Mouse (Mus musculus): Measurements from ENCODE around the gene Mrpl45. TPM values are rescaled to one million over a fixed set of nuclear protein-coding genes. Genes with fewer than 3 reads are reported as not detected.
"Not testable (repeated sequence)": the region's sequence is repeated elsewhere in the genome, so short reads cannot be mapped to it uniquely, and the experiment has no call there.

The Mrpl45 gene
- 4.9 and 8.6 TPM in 2 replicates for polyA plus RNA-seq (2012; rRNA removed)

- no peaks in the 10 kb centered on the region; the same call in 1 of the 2 replicates for H3K36me3 ChIP-seq (ENCODE audit: control insufficient read depth, insufficient read depth, low read length)
- H3K4me1 ChIP-seq (ENCODE audit: control insufficient read depth, insufficient read depth, insufficient read length, low read length) = no peaks in the 10 kb centered on the region
- peak within 1 kb of the TSS; percentile 57 for H3K4me3 ChIP-seq (ENCODE audit: low read depth, low read length)
- TF ChIP-seq CTCF (IDR thresholded peaks at IDR 0.05; ENCODE audit: extremely low read depth, insufficient read length, insufficient replicate concordance, low read depth, low read length) = no peak
- TF ChIP-seq POLR2A (IDR thresholded peaks at IDR 0.05; ENCODE audit: low read depth, low read length) = peak; percentile 57; the same call in 1 of the 2 replicates
- H3K27me3 ChIP-seq (ENCODE audit: control insufficient read depth, insufficient read depth, low read length) = no peaks in the 10 kb centered on the region
- under 1% methylated on average over 50 of the region's 50 CpGs for WGBS
- 0 out of 2 replicates have a peak within 1 kb of the TSS, but pooled peaks have one; percentile 17 for H3K27ac ChIP-seq (ENCODE audit: insufficient read depth, low read depth, low read length)
Observed at GRCm38 (mm10) chr11:97315504-97316503, at the start of gene Mrpl45. Mrpl45 (plus strand) TSS chr11:97315716.

- 83% methylated on average over 1 of the region's 1 CpGs for WGBS
- H3K27me3 ChIP-seq (ENCODE audit: control insufficient read depth, insufficient read depth, low read length); H3K27ac ChIP-seq (ENCODE audit: insufficient read depth, low read depth, low read length); H3K4me1 ChIP-seq (ENCODE audit: control insufficient read depth, insufficient read depth, insufficient read length, low read length); H3K4me3 ChIP-seq (ENCODE audit: low read depth, low read length): not testable (repeated sequence)
- peaks cover 25% of the 10 kb centered on the region for H3K36me3 ChIP-seq (ENCODE audit: control insufficient read depth, insufficient read depth, low read length)
Observed at GRCm38 (mm10) chr11:97266544-97266943, 49.0 kb upstream of the Mrpl45 start.

GRCm38 (mm10) chr11:97270004-97270403, 45.5 kb upstream of the Mrpl45 start:
- not testable (repeated sequence) for H3K4me3 ChIP-seq (ENCODE audit: low read depth, low read length); H3K27ac ChIP-seq (ENCODE audit: insufficient read depth, low read depth, low read length); H3K27me3 ChIP-seq (ENCODE audit: control insufficient read depth, insufficient read depth, low read length); H3K4me1 ChIP-seq (ENCODE audit: control insufficient read depth, insufficient read depth, insufficient read length, low read length)
- WGBS = 63% methylated on average over 2 of the region's 2 CpGs
- H3K36me3 ChIP-seq (ENCODE audit: control insufficient read depth, insufficient read depth, low read length) = peaks cover 11% of the 10 kb centered on the region

- H3K27ac ChIP-seq (ENCODE audit: insufficient read depth, low read depth, low read length) = no peak overlapping the region
- TF ChIP-seq CTCF (IDR thresholded peaks at IDR 0.05; ENCODE audit: extremely low read depth, insufficient read length, insufficient replicate concordance, low read depth, low read length) (no peak), POLR2A (IDR thresholded peaks at IDR 0.05; ENCODE audit: low read depth, low read length) (no peak)
- 84% methylated on average over 4 of the region's 4 CpGs for WGBS
- H3K36me3 ChIP-seq (ENCODE audit: control insufficient read depth, insufficient read depth, low read length) = no peaks in the 10 kb centered on the region
- no peaks in the 10 kb centered on the region for H3K27me3 ChIP-seq (ENCODE audit: control insufficient read depth, insufficient read depth, low read length)
- peaks cover 6% of the 10 kb centered on the region for H3K4me1 ChIP-seq (ENCODE audit: control insufficient read depth, insufficient read depth, insufficient read length, low read length)
- H3K4me3 ChIP-seq (ENCODE audit: low read depth, low read length) = no peak overlapping the region
Observed at GRCm38 (mm10) chr11:97272835-97273234, 42.7 kb upstream of the Mrpl45 start.

GRCm38 (mm10) chr11:97273613-97274012, 41.9 kb upstream of the Mrpl45 start:
- H3K27ac ChIP-seq (ENCODE audit: insufficient read depth, low read depth, low read length) = no peak overlapping the region
- no peak overlapping the region for H3K4me3 ChIP-seq (ENCODE audit: low read depth, low read length)
- no peaks in the 10 kb centered on the region for H3K36me3 ChIP-seq (ENCODE audit: control insufficient read depth, insufficient read depth, low read length)
- peaks cover 6% of the 10 kb centered on the region for H3K4me1 ChIP-seq (ENCODE audit: control insufficient read depth, insufficient read depth, insufficient read length, low read length)
- no peaks in the 10 kb centered on the region for H3K27me3 ChIP-seq (ENCODE audit: control insufficient read depth, insufficient read depth, low read length)
- TF ChIP-seq CTCF (IDR thresholded peaks at IDR 0.05; ENCODE audit: extremely low read depth, insufficient read length, insufficient replicate concordance, low read depth, low read length) (peak; percentile 22; the same call in 1 of the 2 replicates), POLR2A (IDR thresholded peaks at IDR 0.05; ENCODE audit: low read depth, low read length) (no peak)
- WGBS = 80% methylated on average over 5 of the region's 5 CpGs

- not testable (repeated sequence) for H3K4me3 ChIP-seq (ENCODE audit: low read depth, low read length); H3K36me3 ChIP-seq (ENCODE audit: control insufficient read depth, insufficient read depth, low read length); H3K27me3 ChIP-seq (ENCODE audit: control insufficient read depth, insufficient read depth, low read length); H3K4me1 ChIP-seq (ENCODE audit: control insufficient read depth, insufficient read depth, insufficient read length, low read length)
- WGBS = 36% methylated on average over 6 of the region's 6 CpGs
- peak overlapping the region; percentile 84 for H3K27ac ChIP-seq (ENCODE audit: insufficient read depth, low read depth, low read length)
Observed at GRCm38 (mm10) chr11:97274947-97275346, 40.6 kb upstream of the Mrpl45 start.

GRCm38 (mm10) chr11:97275349-97275748, 40.2 kb upstream of the Mrpl45 start:
- H3K4me3 ChIP-seq (ENCODE audit: low read depth, low read length) = no peak overlapping the region
- peak overlapping the region; percentile 96 for H3K27ac ChIP-seq (ENCODE audit: insufficient read depth, low read depth, low read length)
- WGBS = 23% methylated on average over 2 of the region's 2 CpGs
- no peaks in the 10 kb centered on the region for H3K36me3 ChIP-seq (ENCODE audit: control insufficient read depth, insufficient read depth, low read length)
- H3K4me1 ChIP-seq (ENCODE audit: control insufficient read depth, insufficient read depth, insufficient read length, low read length) = peaks cover 6% of the 10 kb centered on the region
- no peaks in the 10 kb centered on the region for H3K27me3 ChIP-seq (ENCODE audit: control insufficient read depth, insufficient read depth, low read length)
- TF ChIP-seq POLR2A (IDR thresholded peaks at IDR 0.05; ENCODE audit: low read depth, low read length) = no peak
- TF ChIP-seq CTCF (IDR thresholded peaks at IDR 0.05; ENCODE audit: extremely low read depth, insufficient read length, insufficient replicate concordance, low read depth, low read length) = no peak

Measured in small intestine, adult 2 months (tissue).